Mouse (Mus musculus) embryonic facial prominence, embryonic 13.5 days (tissue): ENCODE measurements around the gene Rsrc1. TPM values are rescaled to one million over a fixed set of nuclear protein-coding genes. Genes with fewer than 3 reads are reported as not detected.

Experiments used
- ATAC-seq: fragments of 200-750 bp; cut with Nextera tagmentation; 2 replicates; pipeline ENCODE4 v1.8.0; 2017; ENCODE audit warnings: low read depth; ENCODE audit not compliant: insufficient number of reproducible peaks, insufficient read depth, low FRiP score, low TSS enrichment
- H3K27ac ChIP-seq: fragments of 300-500 bp; sonication (generic); 2 replicates; pipeline ENCODE4 v1.5.1; 2015; ENCODE audit warnings: moderate library complexity, mild to moderate bottlenecking, inconsistent platforms
- H3K27me3 ChIP-seq: fragments of 300-500 bp; sonication (generic); 2 replicates; pipeline ENCODE4 v1.6.1; 2015; ENCODE audit warnings: mild to moderate bottlenecking, inconsistent platforms
- H3K36me3 ChIP-seq: fragments of 300-500 bp; sonication (generic); 2 replicates; pipeline ENCODE4 v1.6.1; 2015; ENCODE audit warnings: mild to moderate bottlenecking, inconsistent platforms
- H3K4me1 ChIP-seq: fragments of 300-500 bp; sonication (generic); 2 replicates; pipeline ENCODE4 v1.6.1; 2015; ENCODE audit warnings: inconsistent platforms
- H3K4me2 ChIP-seq: fragments of 300-500 bp; sonication (generic); 2 replicates; pipeline ENCODE4 v1.6.1; 2015; ENCODE audit warnings: moderate library complexity, mild to moderate bottlenecking, inconsistent platforms
- H3K4me3 ChIP-seq: fragments of 300-500 bp; sonication (generic); 2 replicates; pipeline ENCODE4 v1.5.1; 2015; ENCODE audit warnings: mild to moderate bottlenecking, inconsistent platforms
- H3K9ac ChIP-seq: fragments of 300-500 bp; sonication (generic); 2 replicates; pipeline ENCODE4 v1.6.1; 2015; ENCODE audit warnings: mild to moderate bottlenecking, inconsistent platforms
- H3K9me3 ChIP-seq: fragments of 300-500 bp; sonication (generic); 2 replicates; pipeline ENCODE4 v1.6.1; 2016; ENCODE audit warnings: inconsistent platforms
- WGBS: fragments of 180-500 bp; shearing (Covaris S2); methylation state at CpG from one replicate; pipeline ENCODE4 v1.1.7; 2015; ENCODE audit warnings: mixed read lengths; 5-methylcytosine and 5-hydroxymethylcytosine counted together
- polyA plus RNA-seq: library from polyadenylated mRNA; unstranded; fragments of >200 nt; fragmentation: Nextera tagmentation; extraction: Ambion mirVana; gene quantifications from 2 replicates; pipeline ENCODE4 v1.2.1, GENCODE M21; 2015

Rsrc1 gene
- polyA plus RNA-seq, 1 experiment from 2014 or later: 49.7 TPM

GRCm38 (mm10) chr3:67289482-67289881 lies 308.3 kb downstream of the Rsrc1 start:
- Histone ChIP-seq H3K4me1 (no peaks in the 10 kb centered on the region), H3K27me3 (no peaks in the 10 kb centered on the region), H3K4me2 (no peak overlapping the region), H3K36me3 (no peaks in the 10 kb centered on the region), H3K4me3 (no peak overlapping the region), H3K27ac (no peak overlapping the region), H3K9me3 (no peaks in the 10 kb centered on the region), H3K9ac (no peak overlapping the region)
- 77% methylated on average over 6 of the region's 6 CpGs for WGBS
- ATAC-seq: no peak

GRCm38 (mm10) chr3:67308725-67309124 lies 327.5 kb downstream of the Rsrc1 start:
- H3K27me3 ChIP-seq: no peaks in the 10 kb centered on the region
- no peak overlapping the region for H3K4me3 ChIP-seq
- H3K4me2 ChIP-seq: no peak overlapping the region
- H3K4me1 ChIP-seq: peaks cover 6% of the 10 kb centered on the region; the same call in 1 of the 2 replicates
- no peaks in the 10 kb centered on the region for H3K9me3 ChIP-seq
- H3K27ac ChIP-seq: no peak overlapping the region
- no peaks in the 10 kb centered on the region for H3K36me3 ChIP-seq
- H3K9ac ChIP-seq: no peak overlapping the region
- no peak for ATAC-seq
- 61% methylated on average over 1 of the region's 2 CpGs for WGBS

DNA sequence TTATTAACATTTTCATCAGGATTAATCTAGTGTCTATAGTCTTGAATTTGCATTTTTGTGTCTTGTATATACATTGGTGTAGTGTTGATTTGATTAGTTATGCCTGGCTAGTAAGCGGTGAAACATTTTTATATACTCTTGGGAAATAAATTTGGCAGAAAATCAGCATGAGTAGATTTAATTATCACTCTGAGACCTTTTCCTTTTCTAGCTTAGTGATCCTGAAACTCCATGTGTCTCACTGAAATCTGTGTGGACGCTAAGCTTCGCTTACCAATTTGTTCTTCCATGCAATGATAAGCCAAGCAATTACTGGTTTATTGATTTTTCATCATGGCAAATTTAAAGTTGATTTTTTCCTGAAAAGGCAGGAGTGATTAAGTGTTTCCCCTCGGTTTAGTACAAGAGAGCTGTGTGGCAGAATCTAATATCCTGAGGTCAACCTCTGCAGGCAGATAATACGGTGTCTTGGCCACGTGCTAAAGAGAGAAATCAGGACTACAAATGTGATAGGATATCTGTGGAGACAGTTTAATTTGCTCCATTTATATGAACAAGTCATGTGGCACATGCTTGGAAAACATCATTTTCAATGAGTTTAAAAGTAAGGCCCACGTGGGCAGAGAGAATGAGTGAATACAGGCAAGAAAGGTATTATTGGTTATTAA lies 328.6 kb downstream of the Rsrc1 start:
- H3K4me3 ChIP-seq: no peak overlapping the region
- no peaks in the 10 kb centered on the region for H3K27me3 ChIP-seq
- H3K4me2 ChIP-seq: no peak overlapping the region
- H3K36me3 ChIP-seq: no peaks in the 10 kb centered on the region
- H3K9ac ChIP-seq: no peak overlapping the region
- WGBS: 30% methylated on average over 7 of the region's 7 CpGs
- no peak for ATAC-seq
- H3K27ac ChIP-seq: no peak overlapping the region
- peaks cover 6% of the 10 kb centered on the region; the same call in 1 of the 2 replicates for H3K4me1 ChIP-seq
- no peaks in the 10 kb centered on the region for H3K9me3 ChIP-seq

DNA sequence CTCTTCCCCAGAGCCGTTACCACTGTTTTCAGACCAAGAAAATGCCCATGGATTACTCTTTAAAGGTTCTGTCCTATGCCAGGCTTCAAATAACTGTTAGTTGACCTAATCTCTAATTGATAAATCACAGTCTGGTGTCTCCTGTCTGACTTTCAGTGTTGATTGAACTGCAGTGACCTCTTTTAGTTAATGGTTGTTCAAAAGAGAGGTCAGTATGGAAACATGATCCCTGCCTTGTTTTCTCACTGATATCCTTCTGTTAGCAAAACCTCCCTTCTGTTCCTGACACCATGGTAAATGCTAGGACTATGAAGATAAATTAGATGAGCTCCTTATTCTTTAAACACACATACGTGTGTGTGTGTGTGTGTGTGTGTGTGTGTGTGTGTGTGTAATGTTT lies 330.2 kb downstream of the Rsrc1 start:
- Histone ChIP-seq H3K4me2 (no peak overlapping the region), H3K36me3 (no peaks in the 10 kb centered on the region), H3K4me3 (no peak overlapping the region), H3K9me3 (no peaks in the 10 kb centered on the region), H3K9ac (no peak overlapping the region), H3K4me1 (peaks cover 6% of the 10 kb centered on the region; the same call in 1 of the 2 replicates), H3K27me3 (no peaks in the 10 kb centered on the region), H3K27ac (no peak overlapping the region)
- no peak for ATAC-seq
- 30% methylated on average over 2 of the region's 2 CpGs for whole genome bisulfite sequencing

DNA sequence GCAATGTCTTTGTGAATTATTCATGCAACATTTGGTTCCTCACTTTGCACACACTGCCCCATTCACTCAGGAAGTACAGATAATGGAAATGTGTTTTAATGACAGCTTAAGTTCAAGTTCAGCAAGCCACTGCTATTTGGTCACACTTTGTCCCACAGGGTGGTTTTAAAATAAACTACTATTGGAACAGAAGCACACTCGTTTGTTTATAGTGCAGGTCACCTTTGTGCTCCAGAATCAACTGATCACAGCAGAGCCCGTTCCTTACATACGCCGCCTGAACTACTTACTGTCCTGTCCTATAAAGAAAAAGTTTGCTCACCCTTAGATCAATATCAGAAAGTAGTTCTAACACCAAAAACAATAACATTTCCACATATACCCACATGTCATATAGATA lies 341.2 kb downstream of the Rsrc1 start:
- H3K4me1 ChIP-seq: no peaks in the 10 kb centered on the region
- H3K9me3 ChIP-seq: no peaks in the 10 kb centered on the region
- no peak overlapping the region for H3K27ac ChIP-seq
- WGBS: 78% methylated on average over 4 of the region's 4 CpGs
- H3K36me3 ChIP-seq: no peaks in the 10 kb centered on the region
- H3K9ac ChIP-seq: no peak overlapping the region
- no peaks in the 10 kb centered on the region for H3K27me3 ChIP-seq
- no peak overlapping the region for H3K4me3 ChIP-seq
- ATAC-seq: no peak
- H3K4me2 ChIP-seq: no peak overlapping the region

DNA sequence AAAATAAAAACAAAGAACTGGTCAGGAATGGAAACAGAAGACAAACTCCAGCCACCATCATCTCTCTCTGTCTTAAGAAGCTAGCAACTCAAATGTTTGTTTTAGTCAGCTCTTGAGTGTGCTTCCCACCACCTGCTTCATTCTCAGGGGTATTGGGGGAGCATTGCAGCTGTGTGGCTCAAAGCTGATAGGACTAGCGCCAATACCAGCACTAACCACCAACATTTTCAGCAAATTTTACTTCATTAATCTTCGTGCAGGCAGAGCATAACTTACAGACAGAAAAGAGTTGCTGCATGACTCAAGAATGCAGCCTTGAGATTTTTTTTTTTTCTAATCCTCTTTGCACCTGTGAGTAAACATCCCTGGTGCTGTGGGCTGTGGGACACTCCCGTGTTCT lies 358.4 kb downstream of the Rsrc1 start:
- ATAC-seq: no peak
- Histone ChIP-seq H3K9me3 (no peaks in the 10 kb centered on the region), H3K9ac (no peak overlapping the region), H3K4me2 (no peak overlapping the region), H3K36me3 (no peaks in the 10 kb centered on the region), H3K4me3 (no peak overlapping the region), H3K27me3 (no peaks in the 10 kb centered on the region), H3K27ac (no peak overlapping the region), H3K4me1 (no peaks in the 10 kb centered on the region)
- 60% methylated on average over 3 of the region's 3 CpGs for WGBS

GRCm38 (mm10) chr3:67340921-67341320 lies 359.7 kb downstream of the Rsrc1 start:
- H3K4me1 ChIP-seq: no peaks in the 10 kb centered on the region
- no peak overlapping the region for H3K27ac ChIP-seq
- WGBS: 71% methylated on average over 7 of the region's 7 CpGs
- no peaks in the 10 kb centered on the region for H3K27me3 ChIP-seq
- H3K4me2 ChIP-seq: no peak overlapping the region
- no peaks in the 10 kb centered on the region for H3K36me3 ChIP-seq
- no peak for ATAC-seq
- H3K4me3 ChIP-seq: no peak overlapping the region
- H3K9me3 ChIP-seq: no peaks in the 10 kb centered on the region
- H3K9ac ChIP-seq: no peak overlapping the region

- Histone ChIP-seq H3K4me3 (no peak overlapping the region), H3K27ac (no peak overlapping the region), H3K9ac (no peak overlapping the region), H3K4me2 (no peak overlapping the region), H3K27me3 (no peaks in the 10 kb centered on the region), H3K9me3 (no peaks in the 10 kb centered on the region), H3K4me1 (no peaks in the 10 kb centered on the region), H3K36me3 (no peaks in the 10 kb centered on the region)
- WGBS: 31% methylated on average over 5 of the region's 5 CpGs
- ATAC-seq: no peak
Measured at GRCm38 (mm10) chr3:67343004-67343662, 361.9 kb downstream of the Rsrc1 start.

DNA sequence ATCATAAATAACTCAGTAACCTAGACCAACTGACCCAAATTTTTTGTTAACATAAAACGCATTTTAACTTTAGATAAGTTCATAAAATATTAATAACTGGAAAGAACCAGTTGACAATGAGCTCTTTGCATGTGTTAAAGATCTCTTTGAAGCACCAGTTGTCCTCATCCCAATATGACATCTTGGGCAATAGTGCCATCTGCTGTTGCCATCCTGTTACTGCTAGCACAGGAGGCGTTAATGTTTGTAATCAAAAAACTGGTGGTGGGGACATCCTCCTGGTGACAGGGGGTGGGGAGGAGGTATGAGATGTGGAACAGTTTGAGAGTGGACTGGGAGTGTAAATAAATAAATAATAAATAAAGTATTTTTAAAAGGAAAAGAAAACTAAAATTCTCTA lies 363.4 kb downstream of the Rsrc1 start:
- no peaks in the 10 kb centered on the region for H3K9me3 ChIP-seq
- ATAC-seq: no peak
- H3K36me3 ChIP-seq: no peaks in the 10 kb centered on the region
- no peak overlapping the region for H3K27ac ChIP-seq
- H3K4me2 ChIP-seq: no peak overlapping the region
- no peaks in the 10 kb centered on the region for H3K4me1 ChIP-seq
- no peak overlapping the region for H3K4me3 ChIP-seq
- H3K27me3 ChIP-seq: no peaks in the 10 kb centered on the region
- WGBS: 6% methylated on average over 2 of the region's 2 CpGs
- H3K9ac ChIP-seq: no peak overlapping the region

- no peak for ATAC-seq
- Histone ChIP-seq H3K4me2 (no peak overlapping the region), H3K27me3 (no peaks in the 10 kb centered on the region), H3K4me1 (no peaks in the 10 kb centered on the region), H3K27ac (no peak overlapping the region), H3K9ac (no peak overlapping the region), H3K9me3 (no peaks in the 10 kb centered on the region), H3K36me3 (no peaks in the 10 kb centered on the region), H3K4me3 (no peak overlapping the region)
- WGBS: 81% methylated on average over 2 of the region's 2 CpGs
Measured at GRCm38 (mm10) chr3:67346674-67347073, 365.5 kb downstream of the Rsrc1 start.

DNA sequence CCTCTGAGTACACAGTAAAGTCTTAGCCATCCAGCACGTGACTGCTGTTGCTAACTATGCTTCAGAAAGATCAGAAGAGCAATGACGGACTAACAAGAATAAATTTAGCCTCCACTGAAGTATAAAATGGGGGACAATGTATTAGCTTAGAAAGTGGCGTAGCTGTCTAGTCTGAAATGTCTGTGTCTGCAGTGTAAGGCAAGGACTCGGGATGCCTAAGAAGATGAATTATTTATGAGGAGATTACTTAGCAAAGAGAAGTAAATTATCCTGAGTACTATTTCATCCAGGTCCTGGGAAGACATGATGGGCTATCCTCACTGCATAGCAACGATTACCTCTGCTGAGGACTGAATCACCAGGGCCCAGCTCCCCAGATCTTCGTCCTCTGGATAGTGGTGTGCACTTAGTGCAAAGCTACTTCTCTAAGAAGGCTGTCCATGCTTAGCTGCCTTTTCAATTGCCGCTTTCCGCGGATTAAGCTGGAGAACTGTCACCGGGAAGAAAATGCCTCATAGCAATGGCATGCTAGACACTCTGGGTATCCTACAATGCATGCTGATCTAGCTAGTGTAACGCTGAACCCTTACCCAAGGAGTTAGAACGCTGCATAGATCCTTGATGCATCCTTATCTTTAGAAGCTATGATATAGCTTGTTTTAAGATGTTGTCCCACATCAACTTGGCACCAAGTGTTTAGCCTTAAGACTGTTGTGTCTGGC lies 370.4 kb downstream of the Rsrc1 start:
- no peaks in the 10 kb centered on the region for H3K36me3 ChIP-seq
- no peak for ATAC-seq
- no peak overlapping the region for H3K9ac ChIP-seq
- WGBS: 80% methylated on average over 12 of the region's 12 CpGs
- H3K9me3 ChIP-seq: no peaks in the 10 kb centered on the region
- no peaks in the 10 kb centered on the region for H3K4me1 ChIP-seq
- H3K4me3 ChIP-seq: no peak overlapping the region
- H3K4me2 ChIP-seq: no peak overlapping the region
- no peaks in the 10 kb centered on the region for H3K27me3 ChIP-seq
- H3K27ac ChIP-seq: no peak overlapping the region
